Mouse (Mus musculus) gastrocnemius, postnatal 4 days (tissue): Measurements from ENCODE around the gene Gpkow. TPM values are rescaled to one million over a fixed set of nuclear protein-coding genes. Genes with fewer than 3 reads are reported as not detected.
"Not testable (repeated sequence)": the region's sequence is repeated elsewhere in the genome, so short reads cannot be mapped to it uniquely, and the experiment has no call there.

ENCODE experiments used
- DNase-seq, 2 experiments: peaks; one replicate each; pipeline ENCODE4 v3.0.0; 2021 to 2022; ENCODE audit warnings: low spot score in 2 of 2, mixed read lengths in 2 of 2
- total RNA-seq, 2 experiments: library from RNA; stranded (reverse); gene quantifications; 2 replicates each; pipeline ENCODE4 v1.2.3; 2021

Gene Gpkow
- total RNA-seq, 2 experiments from 2014 or later, result 22.6 to 26.6 TPM

GRCm38 (mm10) chrX:7680864-7681263 is 16.1 kb upstream of the Gpkow start, which contains the start of gene Magix:
Gene Magix (minus strand): TSS chrX:7681251.
- no peak for DNase-seq

GRCm38 (mm10) chrX:7688321-7688720 is 8.6 kb upstream of the Gpkow start:
- no peak for DNase-seq

- DNase-seq, result no peak
Measured at GRCm38 (mm10) chrX:7690486-7690885, 6.4 kb upstream of the Gpkow start.

- no peak for DNase-seq
Measured at GRCm38 (mm10) chrX:7692862-7693261, 4.1 kb upstream of the Gpkow start.

- no peak for DNase-seq
Measured at GRCm38 (mm10) chrX:7696520-7696919, 411 bp upstream of the Gpkow start.

GRCm38 (mm10) chrX:7713764-7714134 is 16.8 kb downstream of the Gpkow start:
- not testable (repeated sequence) for DNase-seq

GRCm38 (mm10) chrX:7714135-7714899 is 17.4 kb downstream of the Gpkow start, which contains the start of gene Wdr45:
Gene Wdr45 (plus strand): TSS chrX:7714333.
- peak; percentile 66 to 87 for DNase-seq

GRCm38 (mm10) chrX:7716058-7716457 is 19.1 kb downstream of the Gpkow start:
- DNase-seq, result not testable (repeated sequence)

GRCm38 (mm10) chrX:7721514-7722281 is 24.8 kb downstream of the Gpkow start, which contains the start of gene Gm45208:
Gene Gm45208 (plus strand): TSS chrX:7722245.
- DNase-seq, result peak in 1 of 2 experiments; percentile 59

- DNase-seq, result no peak
Measured at GRCm38 (mm10) chrX:7722282-7722611, 25.3 kb downstream of the Gpkow start.

GRCm38 (mm10) chrX:7722691-7723090 is 25.8 kb downstream of the Gpkow start:
- no peak for DNase-seq

GRCm38 (mm10) chrX:7724135-7724534 is 27.2 kb downstream of the Gpkow start:
- DNase-seq, result no peak

- no peak for DNase-seq
Measured at GRCm38 (mm10) chrX:7725841-7726240, 28.9 kb downstream of the Gpkow start.

- no peak for DNase-seq
Measured at GRCm38 (mm10) chrX:7727176-7727575, 30.2 kb downstream of the Gpkow start.

GRCm38 (mm10) chrX:7728215-7728921 is 31.4 kb downstream of the Gpkow start, which contains the start of gene Praf2:
Gene Praf2 (plus strand): TSS chrX:7728439.
- peak in 1 of 2 experiments; percentile 65 for DNase-seq

GRCm38 (mm10) chrX:7728922-7729265 is 32.0 kb downstream of the Gpkow start:
- DNase-seq, result no peak

GRCm38 (mm10) chrX:7733571-7734156 is 36.7 kb downstream of the Gpkow start:
- peak; percentile 43 to 66 for DNase-seq

GRCm38 (mm10) chrX:7739336-7740081 is 42.6 kb downstream of the Gpkow start:
- DNase-seq, result no peak

- DNase-seq, result no peak
Measured at GRCm38 (mm10) chrX:7740082-7740819, 43.3 kb downstream of the Gpkow start.

GRCm38 (mm10) chrX:7741103-7741502 is 44.2 kb downstream of the Gpkow start:
- no peak for DNase-seq
